Mouse (Mus musculus) thymus, adult 2 months (tissue): ENCODE measurements around the gene Ano1.

Experiments used
- CTCF ChIP-seq: fragments of 200-500 bp; IDR thresholded peaks from 2 replicates; pipeline ENCODE4 v1.5.1; 2012; ENCODE audit warnings: mild to moderate bottlenecking, control low read depth, low read length, moderate library complexity, borderline replicate concordance; ENCODE audit not compliant: control insufficient read depth, poor library complexity, insufficient read depth; ENCODE audit errors: extremely low read depth
- POLR2A ChIP-seq: fragments of 200-500 bp; IDR thresholded peaks from 2 replicates; pipeline ENCODE4 v1.6.1; 2012; ENCODE audit warnings: mild to moderate bottlenecking, low read length, control low read depth, moderate library complexity; ENCODE audit not compliant: control insufficient read depth, poor library complexity, insufficient read depth; ENCODE audit errors: extremely low read depth

- TF ChIP-seq POLR2A (no peak), CTCF (no peak)
Observed at GRCm38 (mm10) chr7:144793296-144793695, 41.5 kb upstream of the Ano1 start.
